Mouse (Mus musculus): ENCODE data around the gene Zfp189.
"Not testable (repeated sequence)": the region's sequence is repeated elsewhere in the genome, so short reads cannot be mapped to it uniquely, and the experiment has no call there.

Gene Zfp189

DNA sequence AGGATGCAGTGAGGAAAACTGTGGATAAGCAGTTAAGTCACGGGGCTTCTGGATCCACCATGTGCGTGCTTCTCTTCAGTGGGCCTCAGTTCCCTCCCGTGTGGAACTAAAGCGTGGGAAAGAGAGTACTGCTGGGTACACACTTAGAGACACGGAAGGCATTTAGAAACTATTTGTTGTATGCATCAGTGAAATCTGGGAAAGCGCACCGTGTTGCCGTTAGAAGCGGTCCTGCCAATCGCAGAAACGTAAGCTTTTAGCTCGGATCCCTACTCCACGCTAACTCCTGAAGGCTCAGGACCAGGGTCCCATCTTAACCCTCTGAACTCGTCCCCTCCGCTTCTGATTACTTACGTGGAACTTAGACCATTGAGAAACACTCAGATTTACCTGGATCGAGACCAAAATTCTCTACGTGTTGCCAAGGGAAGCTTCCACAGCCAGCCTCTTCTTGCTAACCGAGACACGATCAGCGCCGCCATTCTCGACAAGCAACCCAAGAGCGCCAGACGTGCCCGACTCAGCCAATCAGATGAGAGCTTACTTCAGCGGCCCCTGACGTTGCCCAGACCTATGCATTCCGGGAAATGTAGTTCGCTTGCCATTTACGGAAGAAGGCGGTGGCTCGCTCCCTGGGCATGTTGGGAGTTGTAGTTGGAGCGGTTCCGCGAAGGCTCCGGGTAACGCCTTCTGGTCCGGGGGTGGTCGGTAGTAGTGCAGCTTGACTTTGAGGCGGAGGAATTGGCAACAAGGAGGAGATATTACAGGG lies at the start of gene Zfp189, which contains the start of gene Mrpl50:
TSS of gene Zfp189 (plus strand) at position 605 of the 769 bp plus-strand sequence.
TSS of gene Mrpl50 (minus strand) at position 522 of the 769 bp plus-strand sequence.
- peak; percentile 96 to 98 for DNase-seq (ENCODE audit: low spot score in 2 of 2)

DNA sequence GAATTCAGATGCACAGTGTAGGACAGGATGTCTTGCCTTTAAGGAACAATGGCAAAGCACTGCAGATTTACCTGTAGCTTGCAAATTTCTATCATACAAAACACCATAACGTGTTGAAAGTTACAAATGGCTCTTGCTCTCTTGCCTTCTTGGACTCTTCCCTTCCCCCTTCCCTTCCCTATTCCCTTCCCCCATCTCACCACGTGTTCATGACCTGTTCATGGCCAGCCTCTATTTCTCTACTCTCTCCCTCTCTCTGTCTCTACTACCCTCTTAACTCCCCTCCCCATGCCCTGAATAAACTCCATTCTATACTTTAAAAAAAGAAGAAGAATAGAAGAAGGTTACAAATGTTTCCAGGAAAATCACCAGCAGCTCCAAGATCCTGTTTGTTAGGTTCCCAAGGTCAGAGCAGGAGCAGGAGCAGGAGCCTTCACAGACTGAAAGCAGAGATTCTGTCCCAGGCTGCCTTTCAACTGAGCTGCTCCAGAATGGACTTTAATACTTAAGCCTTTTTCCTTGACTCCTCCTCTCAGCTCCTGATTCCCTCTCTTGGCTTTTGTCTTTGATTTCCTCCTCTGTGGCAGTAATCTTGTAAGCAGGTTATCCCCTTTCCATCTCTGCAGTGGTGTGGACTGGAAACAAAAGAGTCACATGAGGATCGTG lies 47.4 kb upstream of the Zfp189 start, which contains the start of gene Acnat1:
TSS of gene Acnat1 (minus strand) at position 478 of the 666 bp plus-strand sequence.
- DNase-seq (ENCODE audit: low spot score in 2 of 2), result no peak

DNA sequence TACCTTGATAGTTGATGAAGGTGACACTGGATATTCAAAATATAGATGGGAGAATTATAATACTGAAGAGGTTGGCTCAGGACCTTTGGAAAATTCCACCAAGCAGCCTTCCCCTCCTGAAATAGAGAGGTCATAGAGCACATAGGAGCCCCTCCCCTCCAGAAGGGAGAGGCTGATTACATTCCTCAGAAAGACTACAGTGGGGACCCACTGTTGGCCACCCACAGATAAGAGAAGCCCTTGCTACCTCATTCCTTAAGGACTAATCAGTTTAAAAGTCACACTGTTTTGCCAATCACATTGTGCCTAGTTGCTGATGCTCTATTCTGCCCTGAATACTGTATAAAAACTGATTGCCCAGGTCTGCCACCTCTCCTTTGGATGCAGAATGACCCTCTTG lies 46.4 kb upstream of the Zfp189 start:
- no peak for DNase-seq (ENCODE audit: low spot score in 2 of 2)

DNA sequence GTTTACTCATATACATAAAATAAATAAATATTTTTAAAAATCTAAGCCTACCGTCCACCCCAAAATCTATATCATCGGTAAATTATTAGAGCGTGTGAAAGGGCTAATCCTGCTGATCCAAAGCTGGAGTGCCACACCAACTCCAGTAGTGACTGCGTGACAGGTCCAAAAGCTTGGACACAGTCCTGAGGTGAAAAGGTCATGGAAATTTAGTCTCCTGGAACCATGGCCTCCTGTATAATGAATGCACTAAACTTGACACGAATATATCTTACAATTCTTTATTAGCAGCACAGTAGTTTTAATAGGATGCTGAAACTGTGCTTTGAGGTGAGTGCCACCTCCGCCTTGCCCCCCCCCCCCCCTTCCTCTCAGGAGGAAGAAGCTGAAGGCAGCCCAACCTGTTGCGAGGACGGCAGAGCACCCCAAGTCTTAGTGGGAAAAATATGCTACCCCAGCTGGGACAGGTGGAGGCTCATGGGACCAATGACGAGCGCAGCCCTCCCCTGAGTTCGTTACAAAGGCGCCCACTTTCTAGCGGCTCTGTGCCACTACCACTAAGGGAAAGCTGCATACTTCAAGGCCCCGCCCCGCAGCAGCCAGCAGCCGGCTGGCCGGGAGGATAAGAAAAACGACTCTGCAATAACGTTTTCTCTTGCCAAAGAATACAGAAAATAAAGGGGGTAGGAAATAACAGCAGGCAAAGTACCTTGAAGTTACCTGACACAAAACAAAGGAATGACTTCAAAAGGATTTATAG lies 42.7 kb upstream of the Zfp189 start:
- no peak for DNase-seq (ENCODE audit: low spot score in 2 of 2)

DNA sequence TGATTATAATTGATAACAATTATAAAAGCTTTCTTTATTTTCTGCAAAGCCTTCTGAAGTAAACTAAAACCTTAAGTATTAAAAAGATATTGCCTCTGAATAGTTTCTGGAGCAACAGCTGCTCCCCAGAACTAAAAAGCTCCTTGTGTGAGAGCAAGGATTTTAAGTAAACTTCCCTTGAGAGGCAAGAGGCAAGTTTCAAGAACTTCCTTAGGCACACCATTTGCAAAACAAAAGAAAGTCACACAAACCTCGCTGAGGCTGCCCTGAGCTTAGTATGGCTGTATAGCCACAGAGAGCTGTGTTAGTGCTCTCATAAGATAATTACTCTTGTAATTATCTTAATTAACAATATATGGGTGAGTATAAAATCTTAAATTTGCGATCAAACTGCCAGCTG lies 41.9 kb upstream of the Zfp189 start:
- DNase-seq (ENCODE audit: low spot score in 2 of 2), result not testable (repeated sequence)

DNA sequence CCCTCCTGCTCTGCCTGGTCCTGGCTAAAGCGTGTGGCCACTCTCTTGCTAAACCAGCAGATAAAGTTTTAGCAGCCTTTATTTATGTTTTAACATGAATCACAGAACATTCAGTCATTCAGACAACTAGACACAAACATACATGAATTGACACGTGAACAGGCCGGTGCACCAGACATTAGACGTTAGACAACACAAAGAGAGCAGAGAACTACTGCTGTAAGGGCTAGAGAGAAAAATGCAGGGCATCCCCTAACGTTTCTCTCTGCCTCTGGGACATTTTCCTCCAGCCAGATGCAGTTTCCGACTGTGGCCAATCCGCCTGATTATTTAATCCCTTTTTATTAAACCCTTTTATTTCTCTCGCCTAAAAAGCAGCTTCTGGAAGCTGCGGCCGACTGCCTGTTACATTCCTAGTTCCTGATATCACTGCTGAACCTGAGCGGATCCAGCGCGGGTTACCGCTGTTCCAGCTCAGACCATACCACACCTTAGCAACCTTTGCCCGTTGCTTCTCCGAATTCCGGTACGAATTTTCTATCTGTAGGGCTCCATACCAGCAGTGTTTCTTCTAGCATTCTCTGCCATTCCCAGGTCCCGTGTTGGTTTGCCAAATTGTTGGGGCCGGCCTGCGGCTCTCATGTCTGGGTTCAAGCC lies 40.7 kb upstream of the Zfp189 start:
- DNase-seq (ENCODE audit: low spot score in 2 of 2), result no peak

DNA sequence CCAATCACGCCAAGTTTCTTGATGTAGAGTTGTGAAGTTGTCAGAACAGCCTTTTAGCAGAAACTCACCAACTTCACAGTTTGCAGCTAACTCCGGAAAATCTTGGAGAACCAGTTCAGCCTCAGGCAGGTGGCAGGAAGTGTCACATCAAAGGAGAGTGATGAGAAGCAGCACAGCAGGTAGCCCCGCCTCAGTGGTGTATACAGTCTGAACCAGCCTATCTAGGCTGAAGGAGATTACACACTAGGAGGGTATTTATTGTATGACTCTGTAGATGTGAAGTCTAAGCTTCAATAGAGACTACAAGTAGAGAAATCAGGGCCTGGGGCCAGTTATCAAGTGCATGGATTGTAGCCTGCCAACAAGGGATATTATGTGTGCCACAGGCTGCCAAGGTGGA lies 40.1 kb upstream of the Zfp189 start:
- DNase-seq (ENCODE audit: low spot score in 2 of 2), result no peak

DNA sequence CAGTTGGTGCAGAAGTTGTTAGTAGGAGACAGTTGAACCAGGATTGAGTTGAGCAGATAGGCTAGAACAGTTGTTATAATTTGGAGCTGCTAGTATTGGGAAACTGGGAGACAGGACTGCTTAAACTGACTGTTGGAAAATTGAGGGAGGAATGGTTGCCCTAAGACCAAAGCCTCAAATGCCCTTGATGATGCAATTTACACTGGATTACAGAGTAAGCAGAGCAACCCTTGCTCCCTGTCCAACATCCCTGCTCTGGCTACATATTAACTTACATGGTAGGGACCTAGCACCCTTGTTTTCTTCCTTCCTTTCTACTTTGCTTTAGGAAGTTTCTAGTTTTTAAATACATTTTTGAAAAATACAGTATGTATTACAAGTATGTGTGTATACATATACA lies 35.5 kb upstream of the Zfp189 start:
- DNase-seq (ENCODE audit: low spot score in 2 of 2), result no peak

DNA sequence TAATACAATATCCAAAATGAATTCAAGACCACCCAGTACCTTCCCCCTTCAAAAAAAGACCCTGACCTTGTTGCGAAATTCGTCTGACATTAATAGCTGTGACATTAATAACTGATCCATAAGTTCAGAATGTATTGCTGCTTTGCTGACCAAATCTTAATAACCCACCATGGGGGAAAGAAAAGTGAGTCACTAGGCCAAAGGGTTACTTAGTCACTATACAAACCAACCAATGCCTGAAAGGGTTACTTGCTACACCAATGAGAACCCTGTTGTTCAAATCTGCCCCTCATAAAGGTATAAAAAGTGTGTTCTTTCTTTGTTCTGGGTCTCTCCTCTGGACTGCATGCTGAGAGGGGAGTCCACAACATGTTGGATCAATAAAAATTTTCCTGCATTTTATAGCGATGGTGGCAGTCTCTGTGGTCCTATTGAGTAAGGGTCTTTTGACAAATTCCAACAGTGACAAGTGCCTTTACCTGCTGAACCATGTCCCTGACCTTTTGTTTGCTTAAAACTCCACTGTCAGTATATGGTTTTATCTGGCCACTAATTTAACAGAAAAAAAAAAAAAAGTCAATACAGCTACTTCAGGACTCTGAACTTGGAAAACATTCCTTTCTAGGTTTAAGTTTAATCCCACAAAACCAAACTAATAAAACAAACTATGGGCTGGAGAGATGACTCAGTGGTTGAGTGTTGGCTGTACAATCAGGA lies 34.9 kb upstream of the Zfp189 start:
- DNase-seq (ENCODE audit: low spot score in 2 of 2), result not testable (repeated sequence)

DNA sequence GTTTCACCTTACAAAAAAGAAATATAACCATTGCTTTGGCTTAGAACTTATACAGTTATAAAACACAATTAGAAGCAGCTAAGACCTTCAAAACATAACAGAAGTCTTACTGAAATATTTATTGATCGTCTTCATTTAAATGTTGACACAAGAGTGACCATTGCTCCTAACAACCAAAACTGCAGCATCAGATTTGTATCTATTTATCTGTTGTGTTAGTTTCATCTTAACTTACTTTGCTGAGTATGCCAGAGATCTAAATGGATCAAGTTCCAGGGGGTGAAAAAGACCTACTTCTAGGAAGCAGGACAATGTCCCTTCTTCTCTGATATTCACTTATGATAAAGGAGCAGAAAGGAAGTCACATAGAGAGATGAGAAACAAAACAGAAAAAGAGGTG lies 17.4 kb upstream of the Zfp189 start:
- no peak for DNase-seq (ENCODE audit: low spot score in 2 of 2)

DNA sequence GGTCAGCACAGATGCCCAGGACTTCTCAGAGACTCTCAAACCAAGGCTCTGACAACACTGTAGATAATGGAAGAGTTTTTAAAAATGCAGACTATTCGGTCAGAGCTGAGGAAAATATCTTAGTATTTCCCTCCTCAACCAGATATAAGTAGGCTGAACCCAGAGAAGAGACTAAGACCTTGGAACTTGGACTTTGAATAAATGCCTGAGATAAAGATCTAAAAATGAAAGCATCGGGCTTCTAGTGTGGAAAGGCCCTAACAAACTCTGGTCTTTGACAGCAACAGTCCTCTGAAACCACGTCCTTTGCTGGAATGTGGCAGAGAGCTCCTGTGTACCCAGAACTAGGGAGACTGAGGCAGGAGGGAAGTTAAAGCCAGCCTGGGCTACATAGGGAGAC lies 14.6 kb upstream of the Zfp189 start, which contains the start of gene Baat:
TSS of gene Baat (minus strand) at position 172 of the 400 bp plus-strand sequence.
- DNase-seq (ENCODE audit: low spot score in 2 of 2), result no peak

DNA sequence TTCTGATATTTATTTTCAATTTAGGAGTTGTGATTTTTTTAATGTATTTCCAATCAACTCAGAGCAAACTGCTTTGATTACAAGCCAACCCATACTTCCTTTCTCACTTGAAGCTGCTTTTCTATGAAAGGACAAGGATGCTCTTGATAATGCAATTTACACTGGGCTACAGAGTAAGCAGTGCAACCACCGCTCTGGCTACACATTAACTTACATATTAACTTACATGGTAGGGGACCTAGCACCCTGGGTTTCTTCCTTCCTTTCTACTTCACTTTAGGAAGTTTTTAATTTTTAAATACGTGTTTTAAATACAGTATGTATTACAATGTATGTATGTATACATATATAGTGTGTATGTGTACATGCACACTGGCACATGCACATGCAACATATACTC lies 11.8 kb upstream of the Zfp189 start:
- no peak for DNase-seq (ENCODE audit: low spot score in 2 of 2)

DNA sequence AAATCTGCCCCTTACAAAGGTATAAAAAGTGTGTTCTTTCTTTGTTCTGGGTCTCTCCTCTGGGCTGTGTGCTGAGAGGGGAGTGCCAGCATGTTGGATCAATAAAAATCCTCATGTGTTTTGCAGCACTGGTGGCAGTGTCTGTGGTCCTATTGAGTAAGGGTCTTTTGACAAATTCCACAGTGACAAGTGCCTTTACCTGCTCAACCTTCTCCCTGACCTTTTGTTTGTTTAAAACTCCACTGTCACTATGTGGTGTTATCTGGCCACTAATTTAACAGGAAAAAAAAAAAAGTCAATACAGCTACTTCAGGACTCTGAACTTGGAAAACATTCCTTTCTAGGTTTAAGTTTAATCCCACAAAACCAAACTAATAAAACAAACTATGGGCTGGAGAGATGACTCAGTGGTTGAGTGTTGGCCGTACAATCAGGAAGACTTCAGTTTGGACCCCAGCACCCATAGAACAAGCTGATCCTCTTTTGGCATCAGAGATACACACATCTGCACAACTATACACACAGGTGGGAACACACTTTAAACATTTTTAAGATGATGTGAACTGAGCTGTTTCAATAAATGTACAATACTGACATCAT lies 10.6 kb upstream of the Zfp189 start:
- DNase-seq (ENCODE audit: low spot score in 2 of 2), result not testable (repeated sequence)

DNA sequence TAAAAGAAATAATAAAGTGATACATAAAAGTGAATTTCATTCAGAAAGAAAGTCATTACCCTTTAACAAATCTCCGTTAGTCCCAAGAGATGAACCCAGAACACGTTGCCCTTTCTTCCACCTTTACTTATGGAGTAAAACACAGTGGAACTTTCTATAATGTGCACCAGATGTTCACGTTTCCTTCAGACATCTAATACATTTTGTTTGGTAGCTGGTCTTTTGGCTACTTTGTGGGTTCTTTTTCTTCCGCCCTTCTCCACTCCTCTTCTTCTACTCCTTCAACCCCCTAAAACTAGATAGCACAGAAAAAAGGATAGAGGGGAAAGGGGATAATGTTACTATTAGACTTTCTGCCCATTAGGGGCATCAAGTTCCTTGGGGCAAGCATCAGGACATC lies 8.3 kb upstream of the Zfp189 start:
- no peak for DNase-seq (ENCODE audit: low spot score in 2 of 2)

DNA sequence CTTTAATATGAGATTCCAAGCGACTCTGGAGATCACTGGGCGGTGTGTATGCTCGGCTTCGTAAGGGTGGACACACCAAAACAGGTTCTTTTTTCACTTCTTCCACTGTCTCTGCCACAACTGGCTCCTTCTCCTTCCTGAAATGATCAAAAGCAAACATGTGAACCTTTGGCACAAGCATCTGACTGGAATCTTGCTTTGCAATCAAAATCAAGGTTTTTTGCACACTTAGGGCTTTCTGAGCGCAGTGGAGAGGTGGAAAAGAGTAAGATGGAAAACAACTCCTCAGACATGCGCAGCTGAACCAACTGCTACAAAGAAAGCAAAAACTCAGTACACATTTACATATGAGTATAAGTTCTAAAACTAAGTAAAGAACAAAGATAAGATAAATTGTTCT lies 6.5 kb upstream of the Zfp189 start:
- no peak for DNase-seq (ENCODE audit: low spot score in 2 of 2)

DNA sequence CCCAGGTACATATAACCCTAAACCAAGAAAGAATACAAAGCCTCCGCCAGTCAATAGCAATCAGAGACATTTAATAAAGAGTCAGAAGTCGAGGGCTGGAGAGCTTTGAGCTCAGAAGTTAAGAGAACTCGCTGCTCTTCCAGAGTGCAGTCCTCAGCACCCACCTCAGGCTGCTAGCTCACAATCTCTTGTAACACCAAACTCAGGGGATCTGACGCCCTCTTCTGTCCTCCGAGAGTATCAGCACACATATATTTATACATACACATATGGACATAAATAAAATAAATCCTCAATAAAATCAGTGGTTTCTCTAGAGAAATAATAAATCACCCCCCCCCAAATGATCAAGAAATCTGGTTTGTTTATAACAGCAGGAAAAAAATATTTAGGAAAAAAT lies 1.5 kb upstream of the Zfp189 start:
- no peak for DNase-seq (ENCODE audit: low spot score in 2 of 2)

DNA sequence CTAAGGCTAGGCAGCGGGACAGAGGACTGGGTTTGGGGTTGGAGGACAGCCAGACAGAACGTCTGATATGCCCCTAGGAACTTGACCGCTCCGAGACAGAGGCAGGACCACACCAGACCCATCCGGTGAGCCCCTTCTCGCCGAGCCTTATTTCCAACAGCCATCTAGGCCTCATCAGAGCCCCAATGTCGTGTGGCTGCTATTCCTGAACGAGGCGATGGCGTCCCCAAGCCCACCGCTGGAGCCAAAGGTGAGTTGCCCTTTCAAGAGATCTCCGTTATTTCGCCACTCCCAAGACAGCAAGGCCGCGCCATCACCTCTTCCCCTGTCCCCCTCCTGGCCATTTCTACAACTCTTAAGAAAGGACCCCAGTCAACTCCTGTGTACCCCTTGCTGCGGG lies 370 bp downstream of the Zfp189 start:
- no peak for DNase-seq (ENCODE audit: low spot score in 2 of 2)

DNA sequence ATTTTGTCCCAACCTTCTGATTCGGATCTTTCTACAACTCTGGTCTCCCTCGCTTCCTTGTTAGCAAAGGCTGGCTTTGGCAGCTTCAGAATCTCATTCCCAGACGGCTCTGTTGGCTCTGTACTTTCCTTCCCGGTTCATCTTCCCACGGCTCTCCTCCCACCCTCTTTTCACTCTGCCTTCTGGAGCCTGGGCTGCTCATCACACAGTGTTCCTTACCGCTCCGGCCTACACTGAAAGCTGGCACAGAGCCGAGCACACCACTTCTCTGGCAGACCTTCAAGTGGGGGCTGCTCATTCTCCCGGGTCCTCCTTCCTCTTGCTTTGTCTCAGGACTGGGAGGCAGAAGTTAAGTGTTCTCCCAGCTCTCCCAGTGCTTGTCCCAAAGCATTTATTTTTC lies 1.6 kb downstream of the Zfp189 start:
- DNase-seq (ENCODE audit: low spot score in 2 of 2), result peak; percentile 83 to 90

DNA sequence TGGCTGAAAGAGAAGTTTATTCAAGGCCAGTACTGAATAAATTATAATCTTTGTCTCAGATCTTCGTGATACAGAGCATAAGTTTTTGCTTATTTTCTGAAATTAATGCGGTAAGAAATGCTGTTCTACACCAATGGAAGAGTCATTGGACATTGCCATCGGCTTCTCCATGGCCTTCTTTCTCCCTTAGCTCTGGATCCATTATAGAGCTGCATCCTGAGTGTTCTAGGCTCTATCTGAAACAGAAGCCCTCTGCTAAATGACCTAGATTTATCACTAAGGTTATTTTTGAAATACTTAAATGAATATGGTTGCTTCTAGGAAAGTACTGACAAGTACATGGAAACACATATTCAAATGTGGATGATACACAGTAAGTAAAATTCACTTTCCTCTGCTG lies 14.1 kb downstream of the Zfp189 start:
- no peak for DNase-seq (ENCODE audit: low spot score in 2 of 2)

DNA sequence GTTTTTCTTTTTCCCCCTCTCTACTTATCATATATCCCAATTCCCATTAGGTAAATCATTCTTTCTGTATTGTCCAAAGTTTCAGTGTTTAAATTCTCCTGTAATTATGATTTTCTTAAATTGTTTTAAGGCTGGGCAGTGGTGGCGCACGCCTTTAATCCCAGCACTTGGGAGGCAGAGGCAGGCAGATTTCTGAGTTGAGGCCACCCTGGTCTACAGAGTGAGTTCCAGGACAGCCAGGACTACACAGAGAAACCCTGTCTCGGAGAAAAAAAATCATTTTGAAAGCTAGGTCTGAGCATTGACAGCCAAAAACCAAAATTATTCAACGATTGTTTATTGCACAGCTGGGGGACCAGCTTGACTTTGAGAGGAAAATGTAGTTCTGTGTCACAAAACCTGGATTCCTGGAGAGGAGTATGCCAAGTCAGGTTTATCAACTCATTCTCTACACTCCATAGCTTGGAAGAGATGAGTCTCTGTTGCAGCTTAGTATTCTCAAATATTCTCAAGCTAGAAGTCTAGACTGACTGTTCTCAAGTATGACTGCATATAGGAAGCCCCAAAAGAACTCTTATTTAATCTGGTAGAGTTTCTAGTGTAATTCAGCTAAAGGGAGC lies 14.8 kb downstream of the Zfp189 start:
- no peak for DNase-seq (ENCODE audit: low spot score in 2 of 2)
